8 mouse cellular contexts compared by ENCODE assay signal in the genomic region with DNA sequence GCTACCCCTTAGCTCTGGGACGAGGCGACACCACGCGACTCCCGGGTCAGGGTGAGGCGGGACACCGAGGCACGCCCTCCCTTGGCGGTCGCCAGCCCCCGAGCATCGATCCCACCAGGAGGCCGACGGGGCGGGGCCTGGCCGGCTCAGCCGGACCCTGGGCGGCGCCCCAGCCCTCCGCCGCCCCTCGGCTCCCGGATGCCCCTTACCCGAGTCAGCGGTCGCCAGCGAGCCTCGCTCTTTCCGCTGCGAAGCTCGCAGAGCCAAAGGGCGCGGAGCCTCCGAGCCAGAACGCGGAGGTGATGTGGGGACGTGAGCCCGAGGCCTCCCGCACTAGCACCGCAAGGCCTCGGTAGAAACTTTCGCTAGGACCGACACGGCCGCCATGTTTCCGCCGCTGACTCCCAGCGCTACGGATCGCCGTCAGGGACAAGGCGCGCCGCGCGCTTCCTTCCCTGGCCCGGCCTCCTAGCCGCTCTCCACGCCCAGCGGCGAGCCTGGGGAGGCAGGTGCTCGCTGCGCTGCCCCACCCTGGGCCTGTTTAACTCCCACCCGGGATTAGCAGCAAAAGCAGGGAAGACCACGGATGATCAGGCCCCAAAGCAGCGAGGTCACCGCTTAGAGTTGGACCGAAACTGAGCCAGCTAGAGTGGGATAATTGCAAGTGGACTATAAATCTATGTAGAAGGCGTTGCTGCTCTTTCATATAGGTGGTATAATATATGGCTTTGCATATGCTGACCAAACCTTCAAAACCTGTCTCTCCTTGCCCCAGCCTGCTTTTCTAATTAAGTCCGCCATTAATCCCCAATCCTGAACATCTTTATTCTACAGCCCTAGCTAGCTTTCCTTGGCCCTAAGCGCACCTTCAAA. TPM values are rescaled to one million over a fixed set of nuclear protein-coding genes. Genes with fewer than 3 reads are reported as not detected.
DNase-seq lines count a peak whose midpoint lies in the region; ATAC-seq lines count a peak whose summit lies in the region.

A gene (minus strand): TSS at position 480 of the 873 bp plus-strand sequence.

- H3K4me2 ChIP-seq in hindbrain, embryonic 14.5 days (replicated peaks): peak within 1 kb of the TSS; percentile 65

- no peaks in the 10 kb centered on the region for H3K27me3 ChIP-seq in hindbrain, embryonic 14.5 days (ENCODE audit: control insufficient read depth, insufficient read depth, low read length)

- peak within 1 kb of the TSS; percentile 91 for H3K27ac ChIP-seq in hindbrain, embryonic 14.5 days

- ATAC-seq in hindbrain, embryonic 14.5 days (ENCODE audit: low FRiP score): peak; percentile 96

- H3K9ac ChIP-seq in hindbrain, embryonic 14.5 days: peak within 1 kb of the TSS; percentile 82

- H3K4me3 ChIP-seq in hindbrain, embryonic 14.5 days (replicated peaks; ENCODE audit: low read length): peak within 1 kb of the TSS; percentile 72

- 0 out of 2 replicates have a peak, but pooled peaks cover 2% of the 10 kb centered on the region for H3K36me3 ChIP-seq in hindbrain, embryonic 14.5 days (replicated peaks; ENCODE audit: control insufficient read depth, insufficient read depth)

- H3K4me1 ChIP-seq in hindbrain, embryonic 14.5 days (replicated peaks; ENCODE audit: control insufficient read depth, insufficient read depth, low read length): peaks cover 10% of the 10 kb centered on the region

- no peaks in the 10 kb centered on the region for H3K9me3 ChIP-seq in hindbrain, embryonic 14.5 days (ENCODE audit: control insufficient read depth, low read length)

- DNase-seq in WW6 (ENCODE audit: low read depth, low spot score): peak; percentile 59
- DNase-seq in cerebellum, postnatal 36 days: peak; percentile 96 to 97
- peak; percentile 96 for DNase-seq in frontal cortex, postnatal 36 days (ENCODE audit: low spot score in 2 of 2)
- peak; percentile 90 for DNase-seq in hindbrain, embryonic 14.5 days (ENCODE audit: low spot score)
- DNase-seq in left cerebral cortex, adult 11 months (ENCODE audit: low spot score): peak; percentile 88
- DNase-seq in lung, postnatal 36 days: peak; percentile 94
- peak; percentile 93 for DNase-seq in retina, embryonic 14.5 days (ENCODE audit: low spot score)
- DNase-seq in thymus, postnatal 36 days: peak; percentile 91 to 92

- WGBS in hindbrain, embryonic 14.5 days: 2% methylated on average over 67 of the region's 71 CpGs

RNA-seq across cellular contexts. Expression of the gene that starts here (rescaled TPM):
- polyA plus RNA-seq in hindbrain, embryonic 14.5 days (2014; fragmentation: Nextera tagmentation; extraction: Ambion mirVana): 25.8 and 26.0 TPM in 2 replicates

Comparison
In these comparisons a context has a peak if more than half of its experiments do, and no peak if none do; other contexts are left out.
1. Peak in every context shown above with its lines: DNase-seq, ATAC-seq, H3K4me3 ChIP-seq and H3K27ac ChIP-seq.